Mouse (Mus musculus) heart, adult 2 months (tissue): ENCODE data around the gene Rxra. TPM values are rescaled to one million over a fixed set of nuclear protein-coding genes. Genes with fewer than 3 reads are reported as not detected.

Experiments
- DNase-seq, 2 experiments: peaks; one replicate each; pipeline ENCODE4 v3.0.0; 2021
- H3K27ac ChIP-seq: fragments of 200-600 bp; 2 replicates; pipeline ENCODE4 v1.8.1; 2022
- H3K27me3 ChIP-seq: fragments of 200-500 bp; 2 replicates; pipeline ENCODE4 v1.6.1; 2012; ENCODE audit warnings: mild to moderate bottlenecking, low read length, inconsistent platforms, mixed read lengths; ENCODE audit not compliant: control insufficient read depth, insufficient read depth
- H3K36me3 ChIP-seq: fragments of 200-500 bp; 2 replicates; pipeline ENCODE4 v1.6.1; 2012; ENCODE audit warnings: low read length, inconsistent platforms; ENCODE audit not compliant: control insufficient read depth, insufficient read depth
- H3K4me1 ChIP-seq: fragments of 200-500 bp; 2 replicates; pipeline ENCODE4 v1.6.1; 2011; ENCODE audit warnings: low read length; ENCODE audit not compliant: control insufficient read depth, insufficient read depth
- H3K4me3 ChIP-seq: fragments of 200-600 bp; 2 replicates; pipeline ENCODE4 v1.8.1; 2022
- H3K79me2 ChIP-seq: fragments of 200-500 bp; replicated peaks from 2 replicates; pipeline ENCODE4 v1.6.1; 2012; ENCODE audit warnings: mild to moderate bottlenecking, inconsistent platforms, low read length, moderate library complexity, mixed read lengths; ENCODE audit not compliant: control insufficient read depth, insufficient read depth
- H3K9ac ChIP-seq: fragments of 200-500 bp; 2 replicates; pipeline ENCODE4 v1.6.1; 2012; ENCODE audit warnings: low read depth, mild to moderate bottlenecking, control low read depth, inconsistent platforms, low read length, mixed read lengths
- CTCF ChIP-seq: fragments of 200-600 bp; IDR thresholded peaks from 2 replicates; pipeline ENCODE4 v1.8.1; 2022; ENCODE audit warnings: antibody characterized with exemption, mild to moderate bottlenecking, moderate library complexity
- EP300 ChIP-seq: fragments of 200-500 bp; IDR thresholded peaks from 2 replicates; pipeline ENCODE4 v1.6.1; 2011; ENCODE audit warnings: low read depth, low read length, control low read depth; ENCODE audit not compliant: insufficient read depth
- POLR2A ChIP-seq: fragments of 200-500 bp; IDR thresholded peaks from 2 replicates; pipeline ENCODE4 v1.6.1; 2011; ENCODE audit warnings: mild to moderate bottlenecking, low read depth, low read length, control low read depth; ENCODE audit not compliant: insufficient read depth
- WGBS: fragments of 180-500 bp; shearing (Covaris S2); methylation state at CpG from one replicate; pipeline ENCODE4 v1.1.7; 2018; 5-methylcytosine and 5-hydroxymethylcytosine counted together
- intact Hi-C: fragments of 180-260 bp; cut with DNase I; formaldehyde crosslinking; loops from one replicate; pipeline ENCODE4 v1.15.1; 2025
- polyA plus RNA-seq: library from polyadenylated mRNA; depleted of rRNA; stranded (reverse); fragments of >200 nt; gene quantifications from 2 replicates; pipeline ENCODE4 v1.2.3, GENCODE M21; 2012
- total RNA-seq, 2 experiments: library from RNA; stranded (reverse); gene quantifications; 2 replicates each; pipeline ENCODE4 v1.2.3; 2021

The Rxra gene
- total and polyA plus RNA-seq, 3 experiments, result 45.1 to 52.6 (median 52.0) TPM

DNA sequence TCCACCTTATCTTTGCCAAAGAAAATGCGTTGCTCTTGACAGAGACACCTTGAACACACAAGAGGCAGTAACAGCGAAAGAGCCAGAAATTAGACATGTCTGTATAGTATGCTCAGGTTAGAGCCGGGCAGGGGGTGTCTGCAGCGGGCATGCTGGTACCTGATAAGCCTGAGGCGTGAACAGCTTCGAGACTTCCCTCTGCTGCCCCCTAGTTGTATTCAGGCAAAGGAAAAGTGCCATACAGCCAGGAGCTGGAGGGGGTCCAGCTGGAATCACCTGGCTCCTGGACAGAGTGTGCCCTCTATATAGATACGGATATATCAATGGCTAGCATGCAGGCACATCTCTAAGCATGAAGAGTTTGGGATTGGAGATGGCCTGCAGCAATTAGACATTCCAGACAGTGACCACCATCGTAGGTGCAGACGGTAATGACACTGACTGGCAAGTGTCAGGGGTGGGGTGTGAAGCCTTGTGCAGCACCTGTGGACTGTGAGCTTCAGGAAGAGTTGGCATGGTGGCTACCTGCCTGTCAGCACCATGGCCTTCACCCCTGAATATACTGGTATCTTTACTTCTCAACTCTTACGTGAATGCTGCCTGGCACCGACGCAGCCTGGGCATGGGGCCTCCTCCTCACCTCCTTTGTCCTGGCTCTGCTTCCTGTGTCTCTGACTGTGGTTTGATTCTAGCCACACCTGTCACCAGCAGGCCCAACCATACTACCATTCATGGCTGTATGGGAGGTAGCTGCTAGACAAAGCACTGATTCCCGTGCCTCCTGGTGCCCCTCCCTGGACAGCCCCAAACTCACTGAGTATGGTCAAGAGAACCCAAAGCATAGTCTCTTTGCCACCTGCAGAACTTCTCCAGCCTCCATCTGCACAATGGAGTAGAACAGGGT, 54.0 kb downstream of the Rxra start:
- peak; percentile 40 to 58 for DNase-seq
- intact Hi-C loops, result no loop called here

DNA sequence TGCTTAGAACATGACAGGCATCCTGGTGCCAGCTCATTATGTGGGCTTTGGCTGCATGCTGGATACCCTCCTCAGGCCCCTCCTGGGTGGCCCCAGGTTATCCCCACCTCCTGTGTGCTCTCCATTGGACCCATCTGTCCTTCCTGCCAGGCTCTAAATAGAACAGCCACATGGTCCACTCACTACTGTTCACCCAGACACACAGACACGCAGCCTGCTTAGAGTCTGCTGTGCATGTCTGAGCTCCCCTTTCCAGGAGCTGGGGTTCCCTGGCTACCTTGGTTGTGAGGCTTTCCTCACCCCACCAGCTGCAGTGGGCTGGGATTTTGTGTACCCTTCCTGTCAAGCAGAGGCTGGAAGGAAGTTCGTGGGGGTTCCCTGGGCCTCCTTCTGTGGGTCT, 56.8 kb downstream of the Rxra start:
- no peaks in the 10 kb centered on the region; the same call in 1 of the 2 replicates for H3K36me3 ChIP-seq
- no peak for DNase-seq
- H3K4me1 ChIP-seq, result peaks cover 47% of the 10 kb centered on the region
- no peaks in the 10 kb centered on the region for H3K27me3 ChIP-seq
- 0 out of 2 replicates have a peak overlapping the region, but pooled peaks have one; percentile 2 for H3K9ac ChIP-seq
- no peak for TF ChIP-seq POLR2A
- no peak for TF ChIP-seq EP300
- no peak for TF ChIP-seq CTCF
- no peak overlapping the region for H3K4me3 ChIP-seq
- intact Hi-C loops, result loop anchor here (2.0 kb wide), 1 partner anchor 32 kb away; no protein-coding TSS in a partner anchor
- WGBS, result 25% methylated on average over 2 of the region's 2 CpGs
- peak overlapping the region; percentile 83 for H3K27ac ChIP-seq
- peaks cover 13% of the 10 kb centered on the region for H3K79me2 ChIP-seq

More for the DNA sequence above, 54.0 kb downstream of the Rxra start:
- Histone ChIP-seq H3K36me3 (no peaks in the 10 kb centered on the region; the same call in 1 of the 2 replicates), H3K4me3 (no peak overlapping the region), H3K27ac (no peak overlapping the region), H3K4me1 (peaks cover 50% of the 10 kb centered on the region), H3K79me2 (peaks cover 16% of the 10 kb centered on the region), H3K27me3 (no peaks in the 10 kb centered on the region), H3K9ac (no peak overlapping the region)
- TF ChIP-seq EP300, result 0 out of 2 replicates have a peak, but pooled peaks have one; percentile 23
- peak; percentile 77 for TF ChIP-seq CTCF
- no peak for TF ChIP-seq POLR2A
- WGBS, result 54% methylated on average over 13 of the region's 13 CpGs

GRCm38 (mm10) chr2:27734328-27734727, 58.1 kb downstream of the Rxra start:
- intact Hi-C loops, result loop anchor here (2.0 kb wide), 2 partner anchors 24 to 58 kb away; partner anchors contain the start of gene Rxra
- no peak for TF ChIP-seq CTCF
- no peak for TF ChIP-seq EP300
- TF ChIP-seq POLR2A, result no peak
- no peak overlapping the region for H3K4me3 ChIP-seq
- peak; percentile 50 to 52 for DNase-seq
- H3K27ac ChIP-seq, result peak overlapping the region; percentile 83
- H3K36me3 ChIP-seq, result no peaks in the 10 kb centered on the region
- no peaks in the 10 kb centered on the region for H3K27me3 ChIP-seq
- peaks cover 11% of the 10 kb centered on the region for H3K79me2 ChIP-seq
- peaks cover 41% of the 10 kb centered on the region for H3K4me1 ChIP-seq
- H3K9ac ChIP-seq, result peak overlapping the region; percentile 9; the same call in 1 of the 2 replicates
- WGBS, result 5% methylated on average over 1 of the region's 1 CpGs

GRCm38 (mm10) chr2:27734800-27735199, 58.6 kb downstream of the Rxra start:
- DNase-seq, result no peak
- H3K4me3 ChIP-seq, result no peak overlapping the region
- peaks cover 44% of the 10 kb centered on the region for H3K4me1 ChIP-seq
- TF ChIP-seq EP300 (no peak), CTCF (no peak), POLR2A (no peak)
- intact Hi-C loops, result loop anchor here (2.0 kb wide), 2 partner anchors 24 to 58 kb away; partner anchors contain the start of gene Rxra
- no peaks in the 10 kb centered on the region for H3K36me3 ChIP-seq
- no peaks in the 10 kb centered on the region for H3K27me3 ChIP-seq
- no peak overlapping the region for H3K9ac ChIP-seq
- H3K27ac ChIP-seq, result peak overlapping the region; percentile 83
- 58% methylated on average over 2 of the region's 2 CpGs for whole genome bisulfite sequencing
- H3K79me2 ChIP-seq, result peaks cover 11% of the 10 kb centered on the region

DNA sequence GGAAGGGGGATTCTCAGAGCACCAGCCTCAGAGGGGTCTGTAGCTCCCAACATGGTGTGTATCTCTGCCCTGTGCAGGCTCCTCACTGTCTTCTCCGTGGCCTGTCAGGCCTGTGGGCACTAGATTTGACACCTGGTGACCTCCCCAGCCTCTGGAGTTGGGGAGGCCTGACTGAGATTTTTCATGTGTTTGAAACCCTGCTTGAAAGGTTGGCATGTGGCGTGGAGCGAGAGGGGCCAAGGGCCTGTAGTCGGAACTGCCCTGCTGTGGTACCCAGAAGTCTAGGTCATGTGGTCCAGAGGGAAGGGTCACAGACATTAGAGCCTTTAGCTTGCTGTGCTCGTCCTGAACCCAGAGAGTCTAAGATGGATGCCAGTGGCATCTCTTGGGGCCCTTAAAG, 60.6 kb downstream of the Rxra start:
- peaks cover 46% of the 10 kb centered on the region for H3K4me1 ChIP-seq
- H3K9ac ChIP-seq, result no peak overlapping the region
- 96% methylated on average over 5 of the region's 5 CpGs for WGBS
- H3K4me3 ChIP-seq, result no peak overlapping the region
- intact Hi-C loops, result no loop called here
- DNase-seq, result no peak
- TF ChIP-seq CTCF, result no peak
- H3K36me3 ChIP-seq, result no peaks in the 10 kb centered on the region
- H3K27ac ChIP-seq, result no peak overlapping the region
- peaks cover 4% of the 10 kb centered on the region for H3K79me2 ChIP-seq
- no peaks in the 10 kb centered on the region for H3K27me3 ChIP-seq

GRCm38 (mm10) chr2:27738396-27738795, 62.2 kb downstream of the Rxra start:
- Histone ChIP-seq H3K27ac (no peak overlapping the region), H3K36me3 (no peaks in the 10 kb centered on the region), H3K79me2 (peaks cover 2% of the 10 kb centered on the region; the same call in 1 of the 2 replicates), H3K4me1 (peaks cover 34% of the 10 kb centered on the region), H3K27me3 (no peaks in the 10 kb centered on the region), H3K4me3 (no peak overlapping the region), H3K9ac (no peak overlapping the region)
- intact Hi-C loops, result no loop called here
- TF ChIP-seq EP300 (no peak), POLR2A (no peak)
- DNase-seq, result no peak
- WGBS, result 87% methylated on average over 3 of the region's 3 CpGs
